Mouse (Mus musculus) embryonic facial prominence, embryonic 12.5 days (tissue): Measurements from ENCODE around the gene Cd300ld2. TPM values are rescaled to one million over a fixed set of nuclear protein-coding genes. Genes with fewer than 3 reads are reported as not detected.
"Not testable (repeated sequence)": the region's sequence is repeated elsewhere in the genome, so short reads cannot be mapped to it uniquely, and the experiment has no call there.

Experiments used
- ATAC-seq: fragments of 200-750 bp; cut with Nextera tagmentation; 2 replicates; pipeline ENCODE4 v1.8.0; 2017; ENCODE audit not compliant: insufficient number of reproducible peaks, insufficient read depth, low FRiP score, low TSS enrichment
- H3K27ac ChIP-seq: fragments of 300-500 bp; sonication (generic); 2 replicates; pipeline ENCODE4 v1.5.1; 2016; ENCODE audit warnings: mild to moderate bottlenecking
- H3K27me3 ChIP-seq: fragments of 300-500 bp; sonication (generic); 2 replicates; pipeline ENCODE4 v1.6.1; 2016; ENCODE audit warnings: mild to moderate bottlenecking, moderate library complexity
- H3K36me3 ChIP-seq: fragments of 300-500 bp; sonication (generic); 2 replicates; pipeline ENCODE4 v1.6.1; 2016; ENCODE audit warnings: mild to moderate bottlenecking
- H3K4me1 ChIP-seq: fragments of 300-500 bp; sonication (generic); 2 replicates; pipeline ENCODE4 v1.6.1; 2016
- H3K4me2 ChIP-seq: fragments of 300-500 bp; sonication (generic); replicated peaks from 2 replicates; pipeline ENCODE4 v1.6.1; 2016; ENCODE audit warnings: mild to moderate bottlenecking, moderate library complexity
- H3K4me3 ChIP-seq: fragments of 300-500 bp; sonication (generic); 2 replicates; pipeline ENCODE4 v1.5.1; 2016; ENCODE audit warnings: mild to moderate bottlenecking
- H3K9ac ChIP-seq: fragments of 300-500 bp; sonication (generic); 2 replicates; pipeline ENCODE4 v1.6.1; 2016; ENCODE audit warnings: mild to moderate bottlenecking, moderate library complexity
- H3K9me3 ChIP-seq: fragments of 300-500 bp; sonication (generic); 2 replicates; pipeline ENCODE4 v1.6.1; 2016; ENCODE audit warnings: mild to moderate bottlenecking, moderate library complexity
- WGBS: fragments of 180-500 bp; shearing (Covaris S2); methylation state at CpG from one replicate; pipeline ENCODE4 v1.1.7; 2016; 5-methylcytosine and 5-hydroxymethylcytosine counted together
- polyA plus RNA-seq: library from polyadenylated mRNA; unstranded; fragments of >200 nt; fragmentation: Nextera tagmentation; extraction: Ambion mirVana; gene quantifications from 2 replicates; pipeline ENCODE4 v1.2.1, GENCODE M21; 2016

Cd300ld2 gene
- not detected in 2 replicates for polyA plus RNA-seq

- no CpG with 5 or more reads among the region's 7 CpGs for WGBS
- H3K9ac ChIP-seq, H3K27me3 ChIP-seq: not testable (repeated sequence)
These were observed at the start of gene Cd300ld2 for GRCm38 (mm10) chr11:115016093-115016492. Gene Cd300ld2 (minus strand): TSS chr11:115016193.

GRCm38 (mm10) chr11:115062077-115062476 is 46.1 kb upstream of the Cd300ld2 start, which contains the start of gene Cd300e:
Gene Cd300e (minus strand): TSS chr11:115062177.
- Histone ChIP-seq H3K36me3 (no peaks in the 10 kb centered on the region), H3K4me1 (0 out of 2 replicates have a peak, but pooled peaks cover 2% of the 10 kb centered on the region), H3K4me2 (no peak within 1 kb of the TSS), H3K9me3 (no peaks in the 10 kb centered on the region), H3K9ac (no peak within 1 kb of the TSS), H3K27ac (no peak within 1 kb of the TSS), H3K4me3 (no peak within 1 kb of the TSS), H3K27me3 (0 out of 2 replicates have a peak, but pooled peaks cover 4% of the 10 kb centered on the region)
- no peak for ATAC-seq
- 45% methylated on average over 5 of the region's 5 CpGs for WGBS

More at GRCm38 (mm10) chr11:115016093-115016492, at the start of gene Cd300ld2:
- not testable (repeated sequence) for H3K36me3 ChIP-seq, H3K27ac ChIP-seq, ATAC-seq, H3K9me3 ChIP-seq, H3K4me2 ChIP-seq, H3K4me1 ChIP-seq, H3K4me3 ChIP-seq

GRCm38 (mm10) chr11:115059797-115060196 is 43.8 kb upstream of the Cd300ld2 start:
- Histone ChIP-seq H3K4me2 (no peak overlapping the region), H3K9me3 (no peaks in the 10 kb centered on the region), H3K4me3 (no peak overlapping the region), H3K9ac (no peak overlapping the region), H3K4me1 (0 out of 2 replicates have a peak, but pooled peaks cover 2% of the 10 kb centered on the region), H3K27me3 (no peaks in the 10 kb centered on the region), H3K27ac (no peak overlapping the region), H3K36me3 (no peaks in the 10 kb centered on the region)
- no peak for ATAC-seq
- 80% methylated on average over 2 of the region's 2 CpGs for WGBS

GRCm38 (mm10) chr11:115058701-115059100 is 42.7 kb upstream of the Cd300ld2 start:
- WGBS: 65% methylated on average over 4 of the region's 4 CpGs
- Histone ChIP-seq H3K27me3 (no peaks in the 10 kb centered on the region), H3K36me3 (no peaks in the 10 kb centered on the region), H3K4me1 (0 out of 2 replicates have a peak, but pooled peaks cover 2% of the 10 kb centered on the region), H3K27ac (no peak overlapping the region), H3K4me2 (no peak overlapping the region), H3K9me3 (no peaks in the 10 kb centered on the region), H3K4me3 (no peak overlapping the region), H3K9ac (no peak overlapping the region)
- ATAC-seq: no peak

GRCm38 (mm10) chr11:115054537-115054936 is 38.5 kb upstream of the Cd300ld2 start:
- no peak for ATAC-seq
- Histone ChIP-seq H3K9me3 (no peaks in the 10 kb centered on the region), H3K36me3 (no peaks in the 10 kb centered on the region), H3K9ac (no peak overlapping the region), H3K4me1 (no peaks in the 10 kb centered on the region), H3K4me3 (no peak overlapping the region), H3K27ac (no peak overlapping the region), H3K27me3 (no peaks in the 10 kb centered on the region), H3K4me2 (no peak overlapping the region)

GRCm38 (mm10) chr11:115052991-115053390 is 37.0 kb upstream of the Cd300ld2 start:
- ATAC-seq: no peak
- H3K9ac ChIP-seq: no peak overlapping the region
- no peaks in the 10 kb centered on the region for H3K4me1 ChIP-seq
- H3K4me2 ChIP-seq: no peak overlapping the region
- no peaks in the 10 kb centered on the region for H3K36me3 ChIP-seq
- H3K9me3 ChIP-seq: no peaks in the 10 kb centered on the region
- no peaks in the 10 kb centered on the region for H3K27me3 ChIP-seq
- no peak overlapping the region for H3K4me3 ChIP-seq
- H3K27ac ChIP-seq: no peak overlapping the region
- 90% methylated on average over 1 of the region's 1 CpGs for WGBS

GRCm38 (mm10) chr11:115052206-115052605 is 36.2 kb upstream of the Cd300ld2 start:
- WGBS: 2% methylated on average over 9 of the region's 9 CpGs
- no peak overlapping the region for H3K4me3 ChIP-seq

GRCm38 (mm10) chr11:115049282-115049895 is 33.4 kb upstream of the Cd300ld2 start:
- no peaks in the 10 kb centered on the region for H3K27me3 ChIP-seq
- 51% methylated on average over 3 of the region's 3 CpGs for WGBS
- no peaks in the 10 kb centered on the region for H3K36me3 ChIP-seq
- no peak overlapping the region for H3K27ac ChIP-seq
- ATAC-seq: no peak
- no peak overlapping the region for H3K4me2 ChIP-seq
- H3K9ac ChIP-seq: no peak overlapping the region
- H3K4me1 ChIP-seq: no peaks in the 10 kb centered on the region
- no peak overlapping the region for H3K4me3 ChIP-seq
- H3K9me3 ChIP-seq: no peaks in the 10 kb centered on the region

More at GRCm38 (mm10) chr11:115052206-115052605, 36.2 kb upstream of the Cd300ld2 start:
- Histone ChIP-seq H3K27ac (no peak overlapping the region), H3K9ac (no peak overlapping the region), H3K27me3 (no peaks in the 10 kb centered on the region), H3K36me3 (no peaks in the 10 kb centered on the region), H3K9me3 (no peaks in the 10 kb centered on the region), H3K4me1 (no peaks in the 10 kb centered on the region), H3K4me2 (no peak overlapping the region)
- no peak for ATAC-seq

- no peaks in the 10 kb centered on the region for H3K4me1 ChIP-seq
- H3K9ac ChIP-seq: no peak within 1 kb of the TSS
- no peaks in the 10 kb centered on the region for H3K27me3 ChIP-seq
- no peaks in the 10 kb centered on the region for H3K36me3 ChIP-seq
- 74% methylated on average over 2 of the region's 2 CpGs for WGBS
- H3K9me3 ChIP-seq: no peaks in the 10 kb centered on the region
- H3K4me3 ChIP-seq: no peak within 1 kb of the TSS
- no peak within 1 kb of the TSS for H3K27ac ChIP-seq
- ATAC-seq: no peak
- no peak within 1 kb of the TSS for H3K4me2 ChIP-seq
These were observed 32.3 kb upstream of the Cd300ld2 start, which contains the start of gene Cd300ld3 for GRCm38 (mm10) chr11:115048259-115048658. Gene Cd300ld3 (minus strand): TSS chr11:115048409.

GRCm38 (mm10) chr11:115037669-115038068 is 21.7 kb upstream of the Cd300ld2 start, which contains the start of gene Cd300ld5:
Gene Cd300ld5 (minus strand): TSS chr11:115037769.
- no CpG with 5 or more reads among the region's 6 CpGs for WGBS
- not testable (repeated sequence) for H3K4me1 ChIP-seq, H3K9ac ChIP-seq, H3K9me3 ChIP-seq, H3K36me3 ChIP-seq, H3K27me3 ChIP-seq, ATAC-seq, H3K4me2 ChIP-seq, H3K27ac ChIP-seq, H3K4me3 ChIP-seq

- not testable (repeated sequence) for H3K4me1 ChIP-seq
- no CpG with 5 or more reads among the region's 6 CpGs for WGBS
These were observed 10.9 kb upstream of the Cd300ld2 start, which contains the start of gene Cd300ld4 for GRCm38 (mm10) chr11:115026912-115027311. Gene Cd300ld4 (minus strand): TSS chr11:115027012.

GRCm38 (mm10) chr11:115004070-115004469 is 11.9 kb downstream of the Cd300ld2 start:
- H3K9me3 ChIP-seq: no peaks in the 10 kb centered on the region
- H3K4me3 ChIP-seq: no peak overlapping the region
- no peak overlapping the region for H3K9ac ChIP-seq
- 82% methylated on average over 5 of the region's 5 CpGs for WGBS
- H3K4me1 ChIP-seq: no peaks in the 10 kb centered on the region
- H3K36me3 ChIP-seq: no peaks in the 10 kb centered on the region
- ATAC-seq: no peak
- peaks cover 3% of the 10 kb centered on the region; the same call in 1 of the 2 replicates for H3K27me3 ChIP-seq
- H3K27ac ChIP-seq: no peak overlapping the region
- H3K4me2 ChIP-seq: no peak overlapping the region

More at GRCm38 (mm10) chr11:115026912-115027311, 10.9 kb upstream of the Cd300ld2 start, which contains the start of gene Cd300ld4:
- not testable (repeated sequence) for H3K27ac ChIP-seq, H3K4me3 ChIP-seq, H3K4me2 ChIP-seq, H3K9me3 ChIP-seq, H3K36me3 ChIP-seq, H3K9ac ChIP-seq, H3K27me3 ChIP-seq, ATAC-seq
